Mouse (Mus musculus) WW6 (cell line): ENCODE data around the gene Hint1.

Experiments used
- DNase-seq: peaks from one replicate; pipeline ENCODE4 v3.0.0-alpha.2; 2013; ENCODE audit warnings: low read depth, low spot score

Hint1 gene

GRCm38 (mm10) chr11:54861471-54862420 lies 4.4 kb upstream of the Hint1 start:
- no peak for DNase-seq

DNA sequence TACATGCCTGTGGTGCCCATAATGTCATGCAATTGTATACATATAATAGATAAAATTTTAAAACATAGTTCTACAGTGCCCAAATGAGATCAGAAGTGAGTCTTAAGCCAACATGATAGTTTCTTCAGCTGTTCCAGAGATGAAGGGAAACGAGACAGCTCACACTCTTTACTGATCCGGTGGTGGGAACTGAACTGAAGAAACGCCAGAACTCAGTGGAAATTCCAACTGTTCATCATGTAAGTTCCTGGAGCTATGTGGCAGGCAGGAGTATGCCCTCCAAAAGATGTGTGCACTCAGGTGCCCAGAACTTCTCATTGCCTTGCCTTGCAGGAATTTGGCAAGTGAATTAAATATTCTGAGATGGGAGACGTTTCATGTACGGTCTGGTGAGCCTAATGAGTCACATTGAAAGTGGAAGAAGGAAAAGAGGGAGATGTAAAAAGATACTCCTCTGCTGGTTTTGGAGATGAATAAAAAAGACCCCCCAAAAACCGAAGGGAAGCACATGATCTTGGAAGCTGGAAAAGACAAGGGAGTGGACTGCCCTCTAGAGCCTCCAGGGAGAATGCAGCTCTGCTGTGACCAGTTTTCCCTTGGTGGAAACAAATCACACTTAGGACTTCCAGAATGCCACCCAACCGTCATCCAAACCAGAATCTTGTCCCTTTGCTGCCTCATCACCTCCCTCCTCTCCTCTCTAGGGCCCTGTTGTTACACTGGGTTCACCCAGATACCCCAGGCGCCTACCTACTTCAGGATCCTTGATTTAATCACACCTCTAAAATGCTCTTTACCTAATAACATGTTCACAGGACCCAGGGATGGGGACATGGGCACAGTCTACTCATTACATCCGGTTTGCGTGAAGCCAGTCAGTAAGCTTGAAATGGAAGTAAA lies 3.3 kb upstream of the Hint1 start:
- DNase-seq, result no peak

GRCm38 (mm10) chr11:54865330-54866085 lies 675 bp upstream of the Hint1 start:
- DNase-seq, result no peak

GRCm38 (mm10) chr11:54867049-54867385 lies 834 bp downstream of the Hint1 start:
- DNase-seq, result no peak

DNA sequence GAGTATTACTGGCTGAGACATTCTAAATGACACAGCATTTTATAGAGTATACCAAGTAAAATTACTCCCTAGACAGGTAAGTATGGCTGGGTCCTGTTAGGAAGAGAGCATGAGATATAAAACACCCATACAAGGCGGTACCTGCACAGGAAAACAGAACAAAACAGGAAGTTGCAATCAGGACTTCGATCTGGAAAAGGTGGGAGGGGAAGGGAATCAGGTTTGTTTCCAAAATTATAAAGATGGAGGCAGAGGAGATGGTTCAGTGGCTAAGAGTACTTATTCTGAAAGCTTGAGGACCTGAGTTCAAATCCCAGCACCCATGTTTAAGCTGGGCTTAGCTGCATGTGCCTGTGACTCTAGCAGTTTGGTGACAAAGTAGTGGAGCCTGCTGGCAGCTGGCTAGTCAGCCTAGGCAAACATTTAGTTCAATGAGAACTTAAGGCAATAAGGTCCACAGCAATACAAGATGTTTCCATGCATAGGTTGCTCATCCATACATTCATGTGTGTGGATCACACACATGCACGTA lies 1.8 kb downstream of the Hint1 start:
- no peak for DNase-seq

DNA sequence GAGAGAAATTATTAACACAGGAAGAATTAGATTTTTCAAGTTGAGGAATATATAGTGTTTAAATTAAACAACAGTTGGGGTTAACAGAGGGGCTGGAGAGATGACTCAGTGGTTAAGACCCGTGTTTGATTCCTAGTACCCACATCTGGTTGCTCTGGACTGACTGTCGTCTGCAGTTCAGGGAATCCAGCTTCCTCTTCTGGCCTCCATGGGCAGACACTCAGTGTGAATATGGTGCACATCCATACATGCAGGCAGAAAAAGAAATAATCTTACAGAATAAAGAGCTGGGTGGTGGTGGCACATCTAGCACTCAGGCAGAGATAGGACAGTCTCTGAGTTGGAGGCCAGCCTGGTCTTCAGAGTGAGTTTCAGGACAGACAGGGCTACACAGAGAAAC lies 2.3 kb downstream of the Hint1 start:
- no peak for DNase-seq

DNA sequence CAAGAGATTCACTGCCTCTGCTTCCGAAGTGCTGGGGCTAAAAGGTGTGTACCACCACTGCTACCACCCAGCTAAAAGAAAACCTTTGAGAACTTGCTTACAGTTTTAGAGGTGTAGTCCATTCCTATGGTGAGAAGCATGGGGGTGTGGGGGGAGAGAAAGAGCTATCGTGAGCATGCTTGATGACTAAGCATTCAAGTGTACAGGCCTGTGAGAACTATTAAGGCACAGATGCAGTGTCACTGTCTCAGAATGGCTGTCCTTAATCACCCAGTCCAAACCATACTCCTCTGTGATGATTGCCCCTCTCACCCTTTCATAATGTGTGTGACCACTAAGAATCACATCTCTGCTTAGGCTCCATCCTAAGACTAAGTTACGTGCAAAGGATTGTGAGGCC lies 3.1 kb downstream of the Hint1 start:
- DNase-seq, result no peak

- no peak for DNase-seq
These were observed 5.8 kb downstream of the Hint1 start for GRCm38 (mm10) chr11:54871831-54872537.

- DNase-seq, result no peak
These were observed 9.8 kb downstream of the Hint1 start for GRCm38 (mm10) chr11:54876031-54876430.

GRCm38 (mm10) chr11:54878893-54879292 lies 12.7 kb downstream of the Hint1 start:
- no peak for DNase-seq

- no peak for DNase-seq
These were observed 13.3 kb downstream of the Hint1 start for GRCm38 (mm10) chr11:54879434-54879833.

- no peak for DNase-seq
These were observed 13.7 kb downstream of the Hint1 start for GRCm38 (mm10) chr11:54879922-54880321.

- no peak for DNase-seq
These were observed 14.9 kb downstream of the Hint1 start for GRCm38 (mm10) chr11:54881051-54881474.

- DNase-seq, result no peak
These were observed 16.5 kb downstream of the Hint1 start for GRCm38 (mm10) chr11:54882671-54883070.

DNA sequence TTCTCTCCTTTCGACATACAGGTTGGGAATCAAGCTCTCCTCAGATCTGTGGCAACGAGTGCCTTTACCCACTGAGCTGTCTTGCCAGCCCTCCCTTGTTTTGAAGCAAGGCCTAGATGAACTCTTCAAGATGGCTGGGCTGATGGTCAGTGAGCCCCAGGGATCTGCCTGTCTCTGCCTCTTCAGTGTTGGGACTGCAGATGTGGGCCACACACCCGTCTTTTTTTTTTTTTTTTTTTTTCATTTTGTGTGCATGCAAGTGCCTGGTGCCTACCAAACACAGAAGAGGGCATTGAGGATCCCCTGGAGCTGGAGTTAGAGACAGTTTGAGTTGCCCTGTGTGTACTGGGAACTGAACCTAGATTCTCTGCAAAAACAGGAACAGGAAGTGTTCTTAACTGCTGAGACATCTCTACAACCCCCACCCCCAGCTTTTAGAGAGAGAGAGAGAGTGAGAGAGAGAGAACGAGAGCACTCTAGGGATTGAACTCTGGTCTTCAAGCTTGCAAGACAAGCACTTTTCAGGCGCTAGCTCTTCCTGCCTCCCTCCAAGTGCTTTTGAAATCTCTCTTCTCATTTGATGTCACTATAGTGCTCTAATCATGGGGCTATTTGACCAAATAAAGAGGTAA lies 18.1 kb downstream of the Hint1 start:
- no peak for DNase-seq

DNA sequence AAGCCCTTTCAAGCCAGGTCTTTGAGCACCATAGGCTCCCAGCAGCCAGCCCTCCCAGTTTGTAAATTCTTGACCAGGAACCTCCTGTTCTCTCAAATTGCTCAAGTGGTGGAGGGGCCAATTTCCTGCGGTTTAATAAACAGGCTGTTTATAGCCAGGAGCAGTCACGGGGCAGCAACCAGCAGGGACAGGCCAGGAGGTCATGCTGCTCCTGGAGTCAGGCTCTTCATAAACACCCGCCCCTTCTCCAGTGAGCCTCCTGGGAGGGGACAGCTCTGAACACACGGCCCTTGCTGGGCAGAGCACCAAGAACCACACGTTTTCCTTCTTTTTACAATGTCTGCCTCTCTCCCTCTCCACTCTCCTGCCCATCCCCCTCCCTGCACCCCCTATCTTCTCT lies 18.8 kb downstream of the Hint1 start:
- DNase-seq, result no peak

- DNase-seq, result no peak
These were observed 19.2 kb downstream of the Hint1 start for GRCm38 (mm10) chr11:54885406-54885805.

GRCm38 (mm10) chr11:54887927-54888326 lies 21.7 kb downstream of the Hint1 start:
- no peak for DNase-seq

- DNase-seq, result no peak
These were observed 25.2 kb downstream of the Hint1 start for GRCm38 (mm10) chr11:54891341-54891740.

DNA sequence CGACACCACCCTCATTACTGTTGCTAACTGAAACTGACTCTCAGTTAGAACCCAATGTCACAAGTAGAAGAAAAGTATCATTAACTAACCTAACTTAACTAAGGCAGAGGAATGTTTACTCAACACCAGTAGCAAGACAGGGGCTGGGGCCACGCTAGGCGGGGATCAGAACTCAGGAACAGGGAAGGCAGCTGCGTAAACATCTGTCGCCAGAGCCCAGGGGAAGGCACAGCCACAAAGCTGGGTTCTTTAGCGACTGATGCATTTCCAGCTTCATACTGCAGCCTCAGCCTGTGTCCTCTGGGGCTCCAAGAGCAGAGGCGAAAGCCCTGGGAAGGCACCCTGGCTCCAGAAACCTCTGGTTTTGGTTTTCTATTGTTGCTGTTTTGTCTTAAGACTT lies 25.9 kb downstream of the Hint1 start:
- DNase-seq, result no peak
